Mouse (Mus musculus): ENCODE data around the gene Il1rn. TPM values are rescaled to one million over a fixed set of nuclear protein-coding genes. Genes with fewer than 3 reads are reported as not detected.

The Il1rn gene
- under 1 TPM in 1 of 2 experiments, not detected in 1; 0.50 TPM for total RNA-seq (2023)

GRCm38 (mm10) chr2:24336545-24336944 lies at the start of gene Il1rn:
Gene Il1rn, plus strand, starts transcription at chr2:24336853.

DNA sequence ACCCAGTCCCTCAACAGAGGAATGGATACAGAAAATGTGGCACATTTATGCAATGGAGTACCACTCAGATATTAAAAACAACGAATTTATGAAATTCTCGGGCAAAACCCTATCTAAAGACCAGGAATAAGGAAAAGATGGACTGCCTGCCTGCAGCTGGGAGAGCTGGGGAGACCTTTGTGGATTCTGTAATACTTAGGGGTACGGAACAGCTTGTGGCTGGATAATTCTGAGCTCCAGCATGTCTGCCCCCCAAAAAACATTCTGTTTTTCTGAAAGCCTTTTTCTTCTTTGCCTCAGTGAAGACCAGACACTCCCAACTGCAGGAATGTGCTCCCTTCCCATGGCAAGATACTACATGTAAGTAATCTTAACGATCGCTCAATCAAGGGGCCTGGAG lies 45.8 kb upstream of the Il1rn start, which contains the start of gene Il1f10:
Il1f10 (plus strand) TSS at position 301 of the 400 bp plus-strand sequence.

GRCm38 (mm10) chr2:24367030-24367894 lies 30.6 kb downstream of the Il1rn start, which contains the start of gene Psd4:
Gene Psd4, plus strand, starts transcription at chr2:24367580.

Other genes with a start within 250 kb of the Il1rn start
- not detected for gene Tbpl2, start 240.3 kb upstream of the Il1rn start, total RNA-seq (2023)
- not detected for gene Il1f8, start 183.7 kb upstream of the Il1rn start, total RNA-seq (2023)
- gene Il1f9, start 150.4 kb upstream of the Il1rn start, total RNA-seq (2023), result not detected
- gene Il1f6, start 121.4 kb upstream of the Il1rn start, total RNA-seq (2023), result not detected
- gene Il1f5, start 59.9 kb upstream of the Il1rn start, total RNA-seq (2023), result not detected
- gene Il1f10, start 45.7 kb upstream of the Il1rn start, total RNA-seq (2023), result not detected
- 100 to 1,000 TPM; 193 to 213 TPM for gene Psd4, start 30.7 kb downstream of the Il1rn start, total RNA-seq (2023)
- gene Pax8, start 138.7 kb downstream of the Il1rn start, total RNA-seq (2023), result not detected